22 mouse cellular contexts compared by ENCODE assay signal in genomic region chr7:79928516-79929052, GRCm38 (mm10). TPM values are rescaled to one million over a fixed set of nuclear protein-coding genes. Genes with fewer than 3 reads are reported as not detected.
A peak's percentile ranks its signal among the peaks of the same experiment; 100 is the strongest.
DNase-seq lines count a peak whose midpoint lies in the region; ATAC-seq and TF ChIP-seq lines count a peak whose summit lies in the region.
"Had no signal": no experiment of that assay in that cellular context is flagged by ENCODE, and none has a peak within 500 bp of the region (broad histone marks: within the 10 kb centered on the region; RNA-seq: fewer than 3 reads in every experiment).

No protein-coding gene starts in this region.

- intact Hi-C loops in gastrocnemius, adult 2 months (cut with DNase I): no loop called here

- H3K79me2 ChIP-seq in liver, adult 2 months (ENCODE audit: control insufficient read depth, insufficient read depth, low read length): no peaks in the 10 kb centered on the region

- peak; percentile 25 to 31 for DNase-seq in cerebellum, adult 2 months
- no peak for DNase-seq in cerebellum, adult 9-10 months
- no peak for DNase-seq in gastrocnemius, adult 2 months
- DNase-seq in gastrocnemius, postnatal 4 days (ENCODE audit: low spot score in 2 of 2): no peak
- no peak for DNase-seq in liver, adult 2 months (ENCODE audit: extremely low read depth, low read depth, low spot score)
- no peak for DNase-seq in liver, embryonic 11.5 days (ENCODE audit: low spot score)
- DNase-seq in embryo, embryonic 10 days (ENCODE audit: low spot score): no peak
- DNase-seq in ovary, postnatal 36 days (ENCODE audit: low spot score): no peak
- DNase-seq: adrenal gland, postnatal 36 days; heart, postnatal 36 days; layer of hippocampus, postnatal 36 days; lung, postnatal 4 days; right cerebral cortex, postnatal 4 days had no signal

- TF ChIP-seq POLR2A in cerebellum, adult 2 months (IDR thresholded peaks at IDR 0.05; ENCODE audit: borderline replicate concordance, insufficient read depth, low read length): no peak
- no peak for TF ChIP-seq POLR2A in liver, adult 2 months (IDR thresholded peaks at IDR 0.05; ENCODE audit: extremely low read depth, insufficient read depth, low read length)

- H3K4me3 ChIP-seq in cerebellum, adult 2 months (replicated peaks; ENCODE audit: insufficient read depth, low read depth, low read length): no peak overlapping the region
- no peak overlapping the region for H3K4me3 ChIP-seq in gastrocnemius, adult 2 months
- no peak overlapping the region for H3K4me3 ChIP-seq in liver, adult 2 months (ENCODE audit: insufficient read depth, low read depth, low read length)
- no peak overlapping the region for H3K4me3 ChIP-seq in liver, embryonic 11.5 days (ENCODE audit: low read depth, low read length)
- H3K4me3 ChIP-seq: embryonic facial prominence, embryonic 15.5 days; hindbrain, embryonic 15.5 days; limb, embryonic 15.5 days; lung, embryonic 15.5 days had no signal

- peaks cover 2% of the 10 kb centered on the region; the same call in 1 of the 2 replicates for H3K36me3 ChIP-seq in liver, adult 2 months (ENCODE audit: control insufficient read depth, insufficient read depth, low read length)
- H3K36me3 ChIP-seq in liver, embryonic 11.5 days (ENCODE audit: control insufficient read depth, insufficient read depth, low read length): no peaks in the 10 kb centered on the region

- ATAC-seq in liver, embryonic 11.5 days (replicated peaks; ENCODE audit: low FRiP score): no peak
- ATAC-seq: forebrain, embryonic 16.5 days; intestine, embryonic 16.5 days; midbrain, embryonic 16.5 days had no signal

- WGBS in cerebellum, adult 2 months: 29% methylated on average over 2 of the region's 2 CpGs
- WGBS in liver, adult 2 months: 90% methylated on average over 2 of the region's 2 CpGs
- 67% methylated on average over 2 of the region's 2 CpGs for WGBS in liver, embryonic 11.5 days

- no peak for TF ChIP-seq CTCF in cerebellum, adult 2 months (IDR thresholded peaks at IDR 0.05; ENCODE audit: borderline replicate concordance, insufficient read depth, low read depth, low read length)
- no peak for TF ChIP-seq CTCF in gastrocnemius, adult 2 months (IDR thresholded peaks at IDR 0.05)
- TF ChIP-seq CTCF in liver, adult 2 months (IDR thresholded peaks at IDR 0.05; ENCODE audit: low read depth, low read length): 0 out of 2 replicates have a peak, but pooled peaks have one; percentile 4

- no peaks in the 10 kb centered on the region for H3K27me3 ChIP-seq in cerebellum, adult 2 months (ENCODE audit: control insufficient read depth, insufficient read depth, low read length)
- no peaks in the 10 kb centered on the region for H3K27me3 ChIP-seq in liver, adult 2 months (ENCODE audit: control insufficient read depth, insufficient read depth, low read length)
- no peaks in the 10 kb centered on the region for H3K27me3 ChIP-seq in liver, embryonic 11.5 days (replicated peaks; ENCODE audit: control insufficient read depth, insufficient read depth, low read length)
- H3K27me3 ChIP-seq: embryonic facial prominence, embryonic 15.5 days; hindbrain, embryonic 15.5 days; limb, embryonic 15.5 days; lung, embryonic 15.5 days had no signal

- H3K4me2 ChIP-seq in liver, embryonic 11.5 days: no peak overlapping the region
- H3K4me2 ChIP-seq: embryonic facial prominence, embryonic 15.5 days; hindbrain, embryonic 15.5 days; limb, embryonic 15.5 days; lung, embryonic 15.5 days had no signal

- H3K9me3 ChIP-seq in liver, embryonic 11.5 days (ENCODE audit: control insufficient read depth, low read length): no peaks in the 10 kb centered on the region
- H3K9me3 ChIP-seq: embryonic facial prominence, embryonic 15.5 days; G1E; hindbrain, embryonic 15.5 days; limb, embryonic 15.5 days; lung, embryonic 15.5 days had no signal

- H3K4me1 ChIP-seq in cerebellum, adult 2 months (ENCODE audit: control insufficient read depth, insufficient read depth, low read length): peaks cover 3% of the 10 kb centered on the region; the same call in 1 of the 2 replicates
- H3K4me1 ChIP-seq in liver, adult 2 months (ENCODE audit: control insufficient read depth, insufficient read depth, low read length): no peaks in the 10 kb centered on the region
- H3K4me1 ChIP-seq in liver, embryonic 11.5 days (replicated peaks; ENCODE audit: control insufficient read depth, insufficient read depth, low read length): no peaks in the 10 kb centered on the region
- H3K4me1 ChIP-seq: embryonic facial prominence, embryonic 15.5 days; hindbrain, embryonic 15.5 days; limb, embryonic 15.5 days; lung, embryonic 15.5 days had no signal

- no peak overlapping the region for H3K27ac ChIP-seq in cerebellum, adult 2 months (ENCODE audit: insufficient read depth, low read length)
- H3K27ac ChIP-seq in gastrocnemius, adult 2 months: peak overlapping the region; percentile 54
- 0 out of 2 replicates have a peak overlapping the region, but pooled peaks have one; percentile 5 for H3K27ac ChIP-seq in liver, adult 2 months (replicated peaks; ENCODE audit: insufficient read depth, low read depth, low read length)
- no peak overlapping the region for H3K27ac ChIP-seq in liver, embryonic 11.5 days (ENCODE audit: low read depth, low read length)
- H3K27ac ChIP-seq: embryonic facial prominence, embryonic 15.5 days; hindbrain, embryonic 15.5 days; limb, embryonic 15.5 days; lung, embryonic 15.5 days had no signal

- H3K9ac ChIP-seq in liver, adult 2 months (ENCODE audit: low read depth, low read length): no peak overlapping the region
- no peak overlapping the region for H3K9ac ChIP-seq in liver, embryonic 11.5 days (ENCODE audit: low read depth, low read length)
- H3K9ac ChIP-seq: embryonic facial prominence, embryonic 15.5 days; hindbrain, embryonic 15.5 days; limb, embryonic 15.5 days; lung, embryonic 15.5 days had no signal

RNA-seq across cellular contexts. Expression of gene Arpin, which starts 6.6 kb away (rescaled TPM):
- 22.5 and 22.8 TPM in 2 replicates for polyA plus RNA-seq in cerebellum, adult 2 months (2012; rRNA removed)
- 1 to 10 TPM; 2.7 to 3.3 TPM for total RNA-seq in gastrocnemius, adult 2 months (2021)
- 10 to 100 TPM; 13.1 to 13.7 TPM for total RNA-seq in gastrocnemius, postnatal 4 days (2021)
- 6.2 and 7.3 TPM in 2 replicates for total RNA-seq in liver, adult 2 months (2014; rRNA removed)
- 3.5 and 4.0 TPM in 2 replicates for polyA plus RNA-seq in liver, adult 2 months (2012; rRNA removed)
- 9.9 and 10.6 TPM in 2 replicates for polyA plus RNA-seq in liver, embryonic 11.5 days (2014; fragmentation: Nextera tagmentation; extraction: Ambion mirVana)
- total RNA-seq: G1E; neutrophil, adult 5-6 weeks had no signal
- polyA plus RNA-seq: G1E had no signal

RNA-seq across cellular contexts. Expression of gene Ap3s2, which starts 8.1 kb away (rescaled TPM):
- 45.7 and 46.6 TPM in 2 replicates for polyA plus RNA-seq in cerebellum, adult 2 months (2012; rRNA removed)
- total RNA-seq in gastrocnemius, adult 2 months (2021): 10 to 100 TPM; 17.1 to 19.0 TPM
- 10 to 100 TPM; 20.2 to 22.7 TPM for total RNA-seq in gastrocnemius, postnatal 4 days (2021)
- 5.6 and 6.3 TPM in 2 replicates for total RNA-seq in liver, adult 2 months (2014; rRNA removed)
- polyA plus RNA-seq in liver, adult 2 months (2012; rRNA removed): 9.9 and 10.3 TPM in 2 replicates
- 28.7 and 30.9 TPM in 2 replicates for polyA plus RNA-seq in liver, embryonic 11.5 days (2014; fragmentation: Nextera tagmentation; extraction: Ambion mirVana)

Comparison
In these comparisons a context has a peak if more than half of its experiments do, and no peak if none do; other contexts are left out.
1. DNase-seq: peak in cerebellum, adult 2 months (2 of 2); none in cerebellum, adult 9-10 months (single experiment), gastrocnemius, adult 2 months (single experiment), gastrocnemius, postnatal 4 days (0 of 2), liver, adult 2 months (single experiment), liver, embryonic 11.5 days (single experiment), embryo, embryonic 10 days (single experiment) and ovary, postnatal 36 days (single experiment).
2. H3K27ac ChIP-seq: peak in gastrocnemius, adult 2 months (single experiment) and liver, adult 2 months (single experiment); none in cerebellum, adult 2 months (single experiment) and liver, embryonic 11.5 days (single experiment).